Mouse (Mus musculus): ENCODE results near the gene Nup98. TPM values are rescaled to one million over a fixed set of nuclear protein-coding genes. Genes with fewer than 3 reads are reported as not detected.

Gene Nup98
- total RNA-seq, 2 experiments from 2014 or later = 25.1 to 31.5 TPM

Other genes starting within 250 kb of the Nup98 start
- 1 to 10 TPM; 2.3 to 3.5 TPM for gene Il18bp, start 191.5 kb downstream of the Nup98 start, total RNA-seq (2021)
- 10 to 100 TPM; 18.8 to 25.8 TPM for gene Rnf121, start 144.7 kb downstream of the Nup98 start, total RNA-seq (2021)
- 10 to 100 TPM in 1 of 2 experiments, 1 to 10 TPM in 1; 5.9 to 11.9 TPM for gene Xndc1, start 144.7 kb downstream of the Nup98 start, total RNA-seq (2021)
- under 1 TPM; 0.75 to 0.95 TPM for gene Xntrpc, start 144.5 kb downstream of the Nup98 start, total RNA-seq (2021)
- under 1 TPM; 0.07 to 0.52 TPM for gene Trpc2, start 127.1 kb downstream of the Nup98 start, total RNA-seq (2021)
- 100 to 1,000 TPM; 264 to 297 TPM for gene Art1, start 108.4 kb downstream of the Nup98 start, total RNA-seq (2021)
- 1 to 10 TPM; 8.2 to 8.4 TPM for gene Art5, start 100.7 kb downstream of the Nup98 start, total RNA-seq (2021)
- gene Chrna10, start 93.3 kb downstream of the Nup98 start, total RNA-seq (2021) = not detected
- gene Pgap2, start within 50 bp of the Nup98 start, total RNA-seq (2021) = 10 to 100 TPM; 35.9 to 40.7 TPM
- 10 to 100 TPM; 23.9 to 30.1 TPM for gene Rhog, start 45.9 kb upstream of the Nup98 start, total RNA-seq (2021)
- gene Stim1, start 57.6 kb upstream of the Nup98 start, total RNA-seq (2021) = 100 to 1,000 TPM; 219 to 233 TPM
- 10 to 100 TPM; 25.5 to 30.0 TPM for gene Rrm1, start 231.5 kb upstream of the Nup98 start, total RNA-seq (2021)

Data from gastrocnemius, postnatal 10 days (tissue).